21 mouse cellular contexts compared by ENCODE assay signal in the genomic region with DNA sequence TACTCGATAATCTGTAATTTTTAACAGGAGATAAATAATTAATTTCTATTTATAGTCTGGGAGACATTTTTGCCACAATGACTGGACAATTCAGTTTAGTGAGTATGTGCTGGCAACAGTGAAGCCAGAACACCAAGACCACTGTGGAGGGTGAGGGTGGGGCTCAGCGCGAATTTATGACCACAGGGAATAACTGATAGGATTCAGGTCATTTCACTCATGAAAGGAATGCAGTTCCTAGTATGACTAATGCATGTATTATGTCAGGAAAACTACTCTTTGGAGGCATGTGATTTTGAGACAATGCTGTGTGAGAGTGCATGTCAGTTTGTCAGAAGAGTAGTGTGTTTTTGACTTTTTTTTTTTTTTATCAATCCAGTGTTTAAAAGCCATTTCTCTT. TPM values are rescaled to one million over a fixed set of nuclear protein-coding genes. Genes with fewer than 3 reads are reported as not detected.
A peak's percentile ranks its signal among the peaks of the same experiment; 100 is the strongest.
DNase-seq lines count a peak whose midpoint lies in the region; ATAC-seq and TF ChIP-seq lines count a peak whose summit lies in the region.
"Had no signal": no experiment of that assay in that cellular context is flagged by ENCODE, and none has a peak within 500 bp of the region (broad histone marks: within the 10 kb centered on the region; RNA-seq: fewer than 3 reads in every experiment).

No protein-coding gene starts in this region.

- no peak for TF ChIP-seq CTCF in C2C12 (IDR thresholded peaks at IDR 0.05; ENCODE audit: control insufficient read depth, insufficient read depth, insufficient read length)

- DNase-seq in NIH3T3 (ENCODE audit: low read depth) = peak; percentile 51
- no peak for DNase-seq in urinary bladder, postnatal 25 days (ENCODE audit: low spot score)
- DNase-seq in kidney, adult 11 months = no peak
- no peak for DNase-seq in cerebellum, postnatal 14 days
- DNase-seq: adrenal gland, adult 8-10 months; adrenal gland, postnatal 14 days; adrenal gland, postnatal 36 days; B cell, adult 2 months; cerebellum, adult 11-12 months; cerebellum, adult 8-10 months; cerebellum, adult 9-11 months; cerebellum, postnatal 25 days; forebrain, postnatal 0 days had no signal

- H3K27ac ChIP-seq in intestine, embryonic 16.5 days (ENCODE audit: low read length) = no peak overlapping the region
- H3K27ac ChIP-seq in intestine, embryonic 15.5 days = no peak overlapping the region
- H3K27ac ChIP-seq: embryonic facial prominence, embryonic 10.5 days; embryonic facial prominence, embryonic 12.5 days; forebrain, embryonic 13.5 days; forebrain, embryonic 15.5 days had no signal

- no peaks in the 10 kb centered on the region for H3K36me3 ChIP-seq in intestine, embryonic 16.5 days (ENCODE audit: control insufficient read depth, insufficient read depth, low read length)
- no peaks in the 10 kb centered on the region for H3K36me3 ChIP-seq in intestine, embryonic 15.5 days
- H3K36me3 ChIP-seq in C2C12 (ENCODE audit: control insufficient read depth, insufficient read depth) = no peaks in the 10 kb centered on the region
- H3K36me3 ChIP-seq: embryonic facial prominence, embryonic 10.5 days; embryonic facial prominence, embryonic 12.5 days; forebrain, embryonic 15.5 days had no signal

- H3K4me2 ChIP-seq in intestine, embryonic 16.5 days (ENCODE audit: low read depth, low read length) = no peak overlapping the region
- no peak overlapping the region for H3K4me2 ChIP-seq in intestine, embryonic 15.5 days (replicated peaks)
- H3K4me2 ChIP-seq: embryonic facial prominence, embryonic 12.5 days; forebrain, embryonic 13.5 days; forebrain, embryonic 15.5 days had no signal

- 76% methylated on average over 3 of the region's 3 CpGs for WGBS in intestine, embryonic 16.5 days
- WGBS in intestine, embryonic 15.5 days = 78% methylated on average over 3 of the region's 3 CpGs

- H3K4me3 ChIP-seq in intestine, embryonic 16.5 days (ENCODE audit: low read length) = no peak overlapping the region
- H3K4me3 ChIP-seq in intestine, embryonic 15.5 days (replicated peaks) = no peak overlapping the region
- no peak overlapping the region for H3K4me3 ChIP-seq in C2C12 (ENCODE audit: insufficient read depth, poor library complexity, severe bottlenecking)
- H3K4me3 ChIP-seq: embryonic facial prominence, embryonic 10.5 days; embryonic facial prominence, embryonic 12.5 days; forebrain, embryonic 13.5 days; forebrain, embryonic 15.5 days had no signal

- H3K79me3 ChIP-seq in C2C12 (ENCODE audit: low read depth) = no peaks in the 10 kb centered on the region

- no peaks in the 10 kb centered on the region for H3K9me3 ChIP-seq in intestine, embryonic 16.5 days (ENCODE audit: control insufficient read depth, low read length)
- no peaks in the 10 kb centered on the region for H3K9me3 ChIP-seq in intestine, embryonic 15.5 days
- H3K9me3 ChIP-seq: embryonic facial prominence, embryonic 10.5 days; embryonic facial prominence, embryonic 12.5 days; forebrain, embryonic 13.5 days; forebrain, embryonic 15.5 days had no signal

- H3ac ChIP-seq in C2C12 (ENCODE audit: control insufficient read depth, insufficient read length, low read depth) = no peak overlapping the region

- 0 out of 2 replicates have a peak, but pooled peaks have one; percentile 40 for ATAC-seq in intestine, embryonic 16.5 days
- ATAC-seq in intestine, embryonic 15.5 days = no peak
- ATAC-seq: activated CD4-positive, CD25-positive, alpha-beta regulatory T cell, adult 4 months; forebrain, embryonic 13.5 days; forebrain, embryonic 15.5 days; forebrain, postnatal 0 days had no signal

- H3K79me2 ChIP-seq in C2C12 (ENCODE audit: control insufficient read depth, insufficient read depth) = no peaks in the 10 kb centered on the region

- no peak overlapping the region for H3K9ac ChIP-seq in intestine, embryonic 16.5 days (ENCODE audit: low read depth, low read length)
- no peak overlapping the region for H3K9ac ChIP-seq in intestine, embryonic 15.5 days
- H3K9ac ChIP-seq: embryonic facial prominence, embryonic 12.5 days; forebrain, embryonic 13.5 days; forebrain, embryonic 15.5 days; forebrain, postnatal 0 days had no signal

- H3K27me3 ChIP-seq in intestine, embryonic 16.5 days (replicated peaks; ENCODE audit: control insufficient read depth, insufficient read depth, low read length) = no peaks in the 10 kb centered on the region
- H3K27me3 ChIP-seq in intestine, embryonic 15.5 days (replicated peaks) = no peaks in the 10 kb centered on the region
- H3K27me3 ChIP-seq in C2C12 (ENCODE audit: control insufficient read depth, insufficient read depth, insufficient read length) = no peaks in the 10 kb centered on the region
- H3K27me3 ChIP-seq: embryonic facial prominence, embryonic 12.5 days; forebrain, embryonic 13.5 days; forebrain, embryonic 15.5 days had no signal

- no peaks in the 10 kb centered on the region for H3K4me1 ChIP-seq in intestine, embryonic 16.5 days (ENCODE audit: control insufficient read depth, insufficient read depth, low read length)
- no peaks in the 10 kb centered on the region for H3K4me1 ChIP-seq in intestine, embryonic 15.5 days (replicated peaks)
- H3K4me1 ChIP-seq: embryonic facial prominence, embryonic 10.5 days; embryonic facial prominence, embryonic 12.5 days; forebrain, embryonic 13.5 days; forebrain, embryonic 15.5 days had no signal

TF ChIP-seq in C2C12, 6 proteins besides CTCF, POLR2A, EP300 and RAD21:
- TF ChIP-seq MAX (IDR thresholded peaks at IDR 0.05) (peak; percentile 41), MYOG (IDR thresholded peaks at IDR 0.05; ENCODE audit: control insufficient read depth, extremely low read depth, insufficient read length) (no peak), FOSL1 (IDR thresholded peaks at IDR 0.05; ENCODE audit: insufficient read depth, low read length, poor library complexity, severe bottlenecking) (peak; percentile 39), CEBPB (IDR thresholded peaks at IDR 0.05; ENCODE audit: low read depth) (no peak), MYOD1 (IDR thresholded peaks at IDR 0.05; ENCODE audit: control insufficient read depth, insufficient read length, low read depth) (no peak), USF1 (IDR thresholded peaks at IDR 0.05; ENCODE audit: low read depth) (peak; percentile 33)

RNA-seq across cellular contexts. Expression of a gene that starts 10.9 kb away (rescaled TPM):
- polyA plus RNA-seq in intestine, embryonic 16.5 days (2015; fragmentation: Nextera tagmentation; extraction: Ambion mirVana) = 11.2 and 15.4 TPM in 2 replicates
- 14.6 TPM in 2 replicates for polyA plus RNA-seq in intestine, embryonic 15.5 days (2015; fragmentation: Nextera tagmentation; extraction: Ambion mirVana)
- 4.2 TPM for polyA plus RNA-seq in C2C12 (2012; fragmentation: generic; extraction: Trizol)
